Mouse (Mus musculus): Measurements from ENCODE around the gene Amotl1.

DNA sequence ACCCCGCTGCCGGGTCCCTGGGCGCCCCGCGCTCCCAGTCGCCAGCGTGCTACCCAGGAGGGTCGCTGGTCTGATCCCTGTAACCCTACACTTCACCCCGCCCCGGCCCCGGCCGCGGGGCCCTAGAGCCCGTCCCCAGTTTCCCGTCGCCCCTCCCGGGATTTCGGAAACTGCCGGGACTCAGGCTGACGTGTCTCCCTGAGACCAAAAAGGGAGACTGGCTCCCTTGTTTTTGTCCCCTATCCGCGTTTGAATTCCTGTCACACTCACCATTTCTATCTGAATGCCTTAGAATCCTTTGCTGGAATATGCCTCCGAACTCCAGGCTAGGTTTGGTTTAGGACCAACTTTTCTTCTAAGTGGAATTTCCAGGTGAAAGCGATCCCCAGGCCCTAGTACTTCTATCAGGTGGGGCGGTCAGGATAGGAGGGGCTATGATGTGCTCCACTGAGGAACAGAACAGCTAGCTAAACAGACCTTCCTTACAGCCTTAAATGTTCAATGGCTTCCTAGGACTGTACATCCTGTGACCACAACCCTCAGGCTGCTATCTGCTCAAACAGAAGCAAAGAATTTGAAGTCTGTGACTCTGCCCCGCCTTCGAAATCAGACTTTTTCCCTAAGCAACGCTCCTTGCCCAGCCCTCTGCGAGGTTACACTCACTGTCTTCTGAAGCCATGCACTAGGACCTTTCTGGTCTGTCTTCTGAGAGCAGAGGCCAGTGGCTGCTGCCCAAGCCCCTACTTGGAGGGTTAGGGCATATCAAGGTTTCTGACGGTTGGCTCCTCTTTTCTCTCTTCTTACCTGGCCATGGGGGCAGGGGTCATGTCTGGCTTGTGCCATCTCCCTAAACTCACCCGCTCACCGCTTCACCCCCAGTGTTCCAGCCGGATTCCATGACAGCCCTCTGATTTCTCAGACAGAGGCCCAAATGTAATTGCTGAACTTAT, 29.6 kb downstream of the Amotl1 start:
- TF ChIP-seq GATA1 (IDR thresholded peaks at IDR 0.05; ENCODE audit: borderline replicate concordance, low read length) (no peak), FLI1 (IDR thresholded peaks at IDR 0.05; ENCODE audit: low read length) (no peak)
